Mouse (Mus musculus): Measurements from ENCODE around the gene Orai1. TPM values are rescaled to one million over a fixed set of nuclear protein-coding genes. Genes with fewer than 3 reads are reported as not detected.

Orai1 gene
- total RNA-seq, 2 experiments from 2014 or later: 31.9 to 33.4 TPM

- DNase-seq (ENCODE audit: low spot score): peak; percentile 73
These were observed 49.3 kb downstream of the Orai1 start for GRCm38 (mm10) chr5:123064207-123064606.

- no peak for DNase-seq (ENCODE audit: low spot score)
These were observed 52.6 kb downstream of the Orai1 start for GRCm38 (mm10) chr5:123067395-123067995.

- DNase-seq (ENCODE audit: low spot score): no peak
These were observed 53.2 kb downstream of the Orai1 start, which contains the start of gene Tmem120b for GRCm38 (mm10) chr5:123068115-123068514. Gene Tmem120b (plus strand): TSS chr5:123068415.

- no peak for DNase-seq (ENCODE audit: low spot score)
These were observed 53.8 kb downstream of the Orai1 start for GRCm38 (mm10) chr5:123068714-123069113.

- peak; percentile 95 for DNase-seq (ENCODE audit: low spot score)
These were observed 60.9 kb downstream of the Orai1 start for GRCm38 (mm10) chr5:123075576-123076418.

- peak; percentile 36 for DNase-seq (ENCODE audit: low spot score)
These were observed 61.8 kb downstream of the Orai1 start for GRCm38 (mm10) chr5:123076419-123077281.

GRCm38 (mm10) chr5:123079568-123079967 lies 64.7 kb downstream of the Orai1 start:
- DNase-seq (ENCODE audit: low spot score): no peak

- DNase-seq (ENCODE audit: low spot score): peak; percentile 47
These were observed 65.2 kb downstream of the Orai1 start for GRCm38 (mm10) chr5:123080041-123080440.

Other genes starting within 250 kb of the Orai1 start
- gene Camkk2, start 235.7 kb upstream of the Orai1 start, total RNA-seq (2021): 1 to 10 TPM; 3.0 to 3.9 TPM
- 100 to 1,000 TPM; 466 to 498 TPM for gene Anapc5, start 193.7 kb upstream of the Orai1 start, total RNA-seq (2021)
- gene Rnf34, start 165.0 kb upstream of the Orai1 start, total RNA-seq (2021): 10 to 100 TPM; 17.6 to 20.7 TPM
- gene Kdm2b, start 25.3 kb upstream of the Orai1 start, total RNA-seq (2021): 10 to 100 TPM; 13.1 to 17.1 TPM
- gene Morn3, start 31.9 kb downstream of the Orai1 start, total RNA-seq (2021): not detected
- 10 to 100 TPM; 16.8 to 19.6 TPM for gene Tmem120b, start 53.3 kb downstream of the Orai1 start, total RNA-seq (2021)
- gene Rhof, start 117.6 kb downstream of the Orai1 start, total RNA-seq (2021): under 1 TPM; 0.09 to 0.24 TPM
- 1 to 10 TPM; 9.0 to 9.8 TPM for gene Setd1b, start 127.1 kb downstream of the Orai1 start, total RNA-seq (2021)
- gene Psmd9, start 154.3 kb downstream of the Orai1 start, total RNA-seq (2021): 10 to 100 TPM; 12.0 to 15.0 TPM
- gene Hpd, start 167.7 kb downstream of the Orai1 start, total RNA-seq (2021): under 1 TPM; 0.21 to 0.69 TPM
- 1 to 10 TPM in 1 of 2 experiments, under 1 TPM in 1; 0.76 to 1.2 TPM for gene Wdr66, start 237.0 kb downstream of the Orai1 start, total RNA-seq (2021)

Measured in gastrocnemius, adult 18-20 months (tissue).